Mouse (Mus musculus) B cell, adult (primary cell): ENCODE results near the gene Gm17949. TPM values are rescaled to one million over a fixed set of nuclear protein-coding genes. Genes with fewer than 3 reads are reported as not detected.

Experiments
- total RNA-seq: library from RNA; stranded (reverse); gene quantifications from 4 replicates; pipeline ENCODE4 v1.2.4, GENCODE M21; 2023; ENCODE audit not compliant: inconsistent age

Gm17949 gene
- 0.48 TPM in 1 of 4 replicates, not detected in the others for total RNA-seq

DNA sequence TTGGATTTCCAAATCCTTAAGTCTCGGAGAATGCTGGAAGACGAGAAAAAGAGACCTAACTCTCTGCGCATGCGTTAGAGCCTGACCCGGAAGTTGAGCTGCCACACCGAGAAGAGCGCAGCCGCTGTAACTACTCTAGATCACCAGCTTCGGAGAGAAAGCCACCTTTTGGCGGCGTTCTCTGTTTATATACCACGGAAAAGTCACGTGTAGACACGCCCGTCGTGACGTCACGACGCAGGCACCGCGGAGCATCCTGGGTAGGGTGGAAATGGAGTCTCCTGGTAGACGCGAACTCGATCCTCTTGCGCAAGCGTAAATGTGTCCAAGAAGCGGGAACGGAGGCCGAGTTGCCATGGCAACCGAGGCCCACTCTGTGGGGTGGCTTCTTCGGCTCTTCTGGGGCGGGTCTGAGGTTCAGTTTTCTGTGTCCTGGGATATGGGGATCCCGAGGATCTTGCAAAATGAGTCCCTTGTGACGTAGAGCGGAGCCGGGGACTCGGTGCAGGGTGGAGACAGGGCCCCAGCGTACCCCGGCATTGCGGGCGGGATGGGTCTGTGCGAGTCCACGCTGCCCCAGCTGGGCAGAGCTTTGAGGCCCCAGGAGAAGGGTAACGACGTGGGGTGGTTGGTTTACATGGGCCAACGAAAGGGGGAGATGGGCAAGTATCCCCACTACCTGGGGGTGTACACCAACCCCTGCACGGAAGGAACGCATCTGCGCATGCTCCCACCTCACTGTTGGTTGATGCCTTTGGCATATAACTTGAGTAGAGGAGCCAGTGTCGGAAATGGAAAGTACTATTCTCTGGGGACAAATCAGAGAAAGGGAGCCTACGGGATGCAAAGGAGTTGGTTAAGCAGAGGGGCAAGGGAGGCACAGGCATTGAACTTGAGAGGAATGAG, at the start of gene Gm17949, which contains the start of gene Gtf2f1:
Gene Gm17949 (plus strand): TSS at position 234 of the 906 bp plus-strand sequence.
Gene Gtf2f1 (minus strand): TSS at position 53 of the 906 bp plus-strand sequence.

DNA sequence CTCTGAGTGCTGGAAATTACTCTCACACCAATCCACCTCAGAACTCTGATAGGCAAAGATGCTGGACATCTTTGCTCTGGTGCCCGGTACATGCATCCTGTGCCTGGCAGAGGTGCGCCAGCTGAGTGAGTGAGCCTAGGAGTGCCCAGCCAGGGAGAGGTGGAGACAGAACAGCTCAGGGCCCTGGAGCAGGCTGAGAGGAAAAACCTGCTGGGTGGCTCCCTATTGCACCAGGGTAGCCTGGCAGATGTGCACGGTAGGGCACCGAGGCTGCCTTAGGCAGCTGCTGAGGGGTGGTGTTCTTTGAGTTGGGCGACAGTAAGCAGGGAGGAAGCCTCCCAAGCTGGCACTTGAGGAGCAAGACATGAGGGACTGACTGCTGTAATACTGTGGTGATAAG, 29.3 kb upstream of the Gm17949 start, which contains the start of gene Acer1:
Gene Acer1 (minus strand): TSS at position 114 of the 400 bp plus-strand sequence.

DNA sequence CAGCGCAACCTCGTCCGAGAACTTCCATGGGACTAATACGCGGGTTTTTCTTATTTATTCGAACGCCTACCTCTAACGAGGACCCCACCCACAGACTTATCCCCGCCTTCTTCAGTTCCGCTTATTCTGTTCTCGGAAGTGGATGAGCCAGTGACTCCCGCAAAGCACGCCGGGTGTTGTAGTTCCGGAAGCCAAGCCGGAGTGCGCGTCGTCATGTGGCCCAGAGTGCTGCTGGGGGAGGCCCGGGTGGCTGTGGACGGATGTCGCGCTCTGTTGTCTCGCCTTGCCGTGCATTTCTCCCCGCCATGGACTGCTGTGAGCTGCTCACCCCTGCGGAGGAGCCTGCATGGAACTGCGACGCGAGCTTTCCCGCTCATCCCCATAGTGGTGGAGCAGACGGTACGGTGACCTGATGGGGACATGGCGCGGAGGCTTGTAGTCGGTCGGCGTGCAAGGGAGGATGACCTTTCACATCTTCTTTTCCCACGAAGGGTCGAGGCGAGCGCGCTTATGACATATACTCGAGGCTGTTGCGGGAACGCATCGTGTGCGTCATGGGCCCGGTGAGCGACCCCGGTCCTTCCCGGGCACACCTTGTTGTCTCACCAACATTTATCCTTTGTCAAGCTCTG, 21.0 kb upstream of the Gm17949 start, which contains the start of gene Clpp:
Gene Clpp (plus strand): TSS at position 191 of the 632 bp plus-strand sequence.

DNA sequence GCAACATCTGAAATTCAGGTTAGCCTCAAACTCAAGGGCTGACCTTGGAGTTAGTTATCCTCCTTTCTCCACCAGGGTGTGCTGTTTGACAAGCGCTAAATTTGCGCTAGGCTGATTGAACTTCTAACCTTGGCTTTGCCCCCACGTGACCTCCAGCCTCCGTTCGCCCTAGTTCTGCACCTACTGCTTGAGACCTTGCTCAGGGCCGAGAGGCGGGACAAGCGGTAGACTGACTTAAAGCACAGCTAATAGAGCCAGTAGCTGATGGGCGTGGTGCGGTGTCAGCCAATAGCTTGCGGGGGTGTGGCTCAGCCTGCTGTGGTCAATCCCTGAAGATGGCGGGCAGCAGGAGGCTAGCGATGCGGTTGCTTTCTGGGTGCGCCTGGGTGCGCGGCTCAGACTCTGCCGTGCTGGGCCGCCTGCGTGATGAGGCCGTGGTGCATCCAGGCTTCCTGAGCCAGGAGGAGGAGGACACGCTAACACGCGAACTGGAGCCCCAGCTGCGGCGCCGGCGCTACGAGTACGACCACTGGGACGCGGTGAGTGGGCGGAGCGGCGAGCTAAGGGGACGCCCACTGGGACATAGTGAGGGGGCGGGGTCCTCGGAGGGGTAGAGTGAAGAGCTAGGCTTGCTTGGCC, 14.1 kb upstream of the Gm17949 start, which contains the start of gene Alkbh7:
Gene Alkbh7 (plus strand): TSS at position 311 of the 639 bp plus-strand sequence.

DNA sequence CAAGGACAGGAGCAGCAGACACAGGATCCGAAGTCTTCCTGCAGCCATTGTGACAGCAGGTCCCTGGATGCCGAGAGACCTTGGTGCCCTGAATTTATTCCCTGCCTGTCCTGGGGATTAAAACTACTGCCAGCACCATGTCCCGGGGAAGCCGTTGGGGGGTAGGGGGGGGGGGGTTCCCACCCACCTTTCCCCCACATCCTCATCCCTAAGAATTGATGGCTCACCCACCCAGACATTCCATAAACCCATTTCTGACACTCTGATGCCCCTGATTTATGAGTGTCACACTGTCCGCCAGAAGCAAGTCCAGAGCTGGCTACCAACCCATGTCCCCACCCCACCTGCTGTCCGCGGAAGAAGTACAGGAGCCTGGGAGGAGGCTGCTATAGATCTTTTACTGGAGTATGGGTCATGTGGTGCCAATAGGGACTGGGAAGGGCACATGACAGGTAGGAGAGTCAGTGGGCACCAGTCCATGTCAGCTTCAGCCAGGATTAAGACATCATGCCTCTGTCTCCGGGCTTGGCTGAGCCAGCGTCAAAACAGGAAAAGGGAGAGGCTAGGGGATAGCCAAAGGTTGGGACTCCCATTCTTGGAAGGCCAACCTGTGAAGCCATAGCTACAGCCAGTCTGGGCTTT, 11.2 kb upstream of the Gm17949 start, which contains the start of gene Pspn:
Gene Pspn (minus strand): TSS at position 51 of the 642 bp plus-strand sequence.

DNA sequence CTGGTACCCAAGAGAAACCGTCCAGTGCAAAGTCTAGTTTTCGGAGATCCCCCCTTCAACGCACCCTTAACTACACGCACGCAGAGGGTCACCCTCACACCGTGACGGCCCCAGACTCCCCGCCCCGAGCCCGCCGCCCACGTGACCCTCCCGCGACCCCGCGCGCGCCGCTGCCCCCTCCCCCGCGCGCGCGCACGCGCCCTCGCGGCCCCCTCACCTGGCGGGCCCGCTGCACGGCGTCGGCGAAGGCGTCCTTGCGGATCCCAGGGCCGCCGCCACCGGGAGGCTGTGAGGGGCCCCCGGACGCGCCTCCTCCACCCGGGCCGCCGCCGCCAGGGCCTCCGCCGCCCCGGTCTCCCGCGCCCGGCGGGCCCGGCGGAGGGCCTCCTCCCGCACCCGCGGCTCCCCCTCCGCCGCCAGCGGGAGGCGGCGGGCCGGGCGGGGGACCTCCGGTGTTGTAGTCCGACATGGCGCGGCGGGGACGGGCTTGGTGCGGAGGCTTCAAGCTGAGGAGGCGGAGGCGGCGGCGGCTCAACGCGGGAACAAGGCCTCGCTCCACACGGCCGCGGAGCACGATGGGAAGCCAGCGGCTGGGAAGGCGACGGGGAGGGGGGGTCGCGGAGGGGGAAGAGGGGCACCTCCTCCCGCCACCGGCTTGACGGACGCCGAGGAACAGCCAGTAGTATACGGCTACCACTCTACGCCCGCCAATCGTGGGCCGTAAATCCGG, 19.8 kb downstream of the Gm17949 start, which contains the start of gene Khsrp:
Gene Khsrp (minus strand): TSS at position 592 of the 730 bp plus-strand sequence.

DNA sequence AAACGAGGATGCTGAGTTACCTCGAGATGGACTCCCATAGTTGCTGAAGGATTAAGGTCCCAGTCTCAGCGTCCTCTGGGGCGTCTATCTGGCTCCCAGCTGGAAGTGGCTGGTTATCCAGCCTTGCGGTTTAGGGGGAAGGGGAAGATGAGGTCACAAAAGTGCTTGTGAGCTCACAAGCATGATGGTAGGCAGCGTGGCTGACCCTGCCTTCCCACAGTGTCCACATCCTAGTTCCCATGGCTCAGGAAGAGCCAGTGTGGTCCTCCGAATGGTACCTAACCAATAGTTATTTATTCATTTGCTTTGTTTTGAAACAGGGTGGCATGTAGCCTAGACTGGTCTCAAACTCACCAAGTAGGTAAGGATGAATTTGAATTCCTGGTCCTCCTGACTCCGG, 30.3 kb downstream of the Gm17949 start, which contains the start of gene Slc25a41:
Gene Slc25a41 (minus strand): TSS at position 101 of the 400 bp plus-strand sequence.

DNA sequence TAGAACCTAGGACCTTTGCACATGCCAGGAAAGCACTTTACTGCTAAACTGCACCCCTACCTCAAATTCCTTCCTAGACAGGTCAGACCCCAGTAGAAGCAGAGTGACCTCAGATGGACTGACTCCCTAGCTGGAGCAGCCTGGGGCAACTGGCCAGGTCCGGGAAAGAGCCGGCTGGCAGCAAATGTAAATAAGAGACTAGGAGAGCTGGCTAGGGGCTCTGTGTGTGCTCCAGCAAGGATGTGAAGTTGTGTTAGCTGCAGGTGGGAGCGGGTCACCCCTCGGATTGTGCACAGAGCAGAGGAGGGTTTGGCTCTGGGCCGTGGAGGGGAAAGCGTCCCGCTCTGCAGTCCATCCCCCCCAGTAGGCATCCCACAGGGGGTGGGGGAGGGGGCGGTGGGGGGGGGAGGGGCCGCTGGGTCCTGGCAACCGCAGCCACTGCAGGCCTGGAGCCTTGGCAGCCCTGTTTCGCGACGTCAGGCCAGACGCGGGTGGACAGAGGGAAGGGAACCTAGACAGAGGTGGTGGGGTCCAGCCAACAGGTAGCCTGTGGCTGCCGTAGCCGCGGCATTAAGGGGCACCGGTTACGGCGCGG, 47.7 kb downstream of the Gm17949 start, which contains the start of gene Crb3:
Gene Crb3 (plus strand): TSS at position 215 of the 595 bp plus-strand sequence.

DNA sequence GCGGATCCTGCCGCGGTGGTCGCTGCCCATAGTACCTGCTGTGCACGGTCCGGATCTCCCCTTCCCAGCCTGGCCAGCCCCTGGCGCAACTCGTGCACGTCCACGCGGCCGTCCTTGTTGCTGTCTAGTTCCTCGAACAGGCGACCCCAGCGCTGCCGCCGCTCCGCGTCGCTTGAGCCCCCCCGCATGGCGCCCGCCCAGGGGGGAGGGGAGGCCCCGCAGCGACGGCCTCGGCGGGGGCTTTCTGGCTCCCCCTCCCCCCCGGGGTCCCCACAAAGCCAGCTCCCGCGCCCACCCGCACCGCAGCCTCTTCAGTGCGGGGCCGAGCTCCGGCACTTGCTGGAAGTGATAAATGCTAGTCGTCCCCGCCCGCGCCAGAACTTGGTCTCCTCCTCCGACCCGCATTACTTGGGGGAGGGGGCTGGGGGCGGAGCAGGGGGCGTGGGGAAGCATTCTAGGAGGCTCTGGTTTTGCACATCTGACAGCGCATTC, 48.3 kb downstream of the Gm17949 start, which contains the start of gene Slc25a23:
Gene Slc25a23 (minus strand): TSS at position 378 of the 492 bp plus-strand sequence.

Other genes starting within 250 kb of the Gm17949 start
- 76.9 to 84.0 TPM (median 81.5 TPM) in 4 replicates for gene Dus3l, start 246.7 kb upstream of the Gm17949 start, total RNA-seq
- gene Prr22, start 241.2 kb upstream of the Gm17949 start, total RNA-seq, result 0.35 to 1.5 TPM (median 1.3 TPM) in 4 replicates
- gene Rfx2, start 180.5 kb upstream of the Gm17949 start, total RNA-seq, result 11.4 to 13.3 TPM (median 11.9 TPM) in 4 replicates
- not detected in 4 replicates for gene Acsbg2, start 137.0 kb upstream of the Gm17949 start, total RNA-seq
- not detected in 4 replicates for gene 1700061G19Rik, start 136.0 kb upstream of the Gm17949 start, total RNA-seq
- 35.8 to 37.4 TPM (median 36.8 TPM) in 4 replicates for gene Mllt1, start 76.1 kb upstream of the Gm17949 start, total RNA-seq
- not detected in 4 replicates for gene Acer1, start 29.3 kb upstream of the Gm17949 start, total RNA-seq
- gene Clpp, start 21.2 kb upstream of the Gm17949 start, total RNA-seq, result 28.2 to 36.9 TPM (median 32.1 TPM) in 4 replicates
- gene Alkbh7, start 14.1 kb upstream of the Gm17949 start, total RNA-seq, result 11.9 to 19.9 TPM (median 17.6 TPM) in 4 replicates
- gene Pspn, start 11.5 kb upstream of the Gm17949 start, total RNA-seq, result 1.7 to 2.1 TPM in 2 of 4 replicates, not detected in the others
- 62.0 to 67.8 TPM (median 67.0 TPM) in 4 replicates for gene Gtf2f1, start 181 bp upstream of the Gm17949 start, total RNA-seq
- gene Khsrp, start 20.1 kb downstream of the Gm17949 start, total RNA-seq, result 135 to 137 TPM (median 137 TPM) in 4 replicates
- not detected in 4 replicates for gene Slc25a41, start 30.2 kb downstream of the Gm17949 start, total RNA-seq
- gene Crb3, start 47.6 kb downstream of the Gm17949 start, total RNA-seq, result 12.1 to 17.9 TPM (median 15.4 TPM) in 4 replicates
- 15.2 to 25.1 TPM (median 18.8 TPM) in 4 replicates for gene Slc25a23, start 48.4 kb downstream of the Gm17949 start, total RNA-seq
- 148 to 162 TPM (median 151 TPM) in 4 replicates for gene Dennd1c, start 67.0 kb downstream of the Gm17949 start, total RNA-seq
- gene Tubb4a, start 76.3 kb downstream of the Gm17949 start, total RNA-seq, result 0.22 to 0.36 TPM (median 0.24 TPM) in 3 of 4 replicates, not detected in the other
- gene Tnfsf9, start 93.9 kb downstream of the Gm17949 start, total RNA-seq, result 0.93 to 1.2 TPM in 2 of 4 replicates, not detected in the others
- gene Cd70, start 138.3 kb downstream of the Gm17949 start, total RNA-seq, result not detected in 4 replicates
- gene Tnfsf14, start 182.7 kb downstream of the Gm17949 start, total RNA-seq, result 0.36 TPM in 1 of 4 replicates, not detected in the others
- 1.1 to 5.8 TPM (median 4.2 TPM) in 4 replicates for gene C3, start 216.7 kb downstream of the Gm17949 start, total RNA-seq
- 54.2 to 60.2 TPM (median 57.3 TPM) in 4 replicates for gene Gpr108, start 237.0 kb downstream of the Gm17949 start, total RNA-seq
- 8.7 to 10.7 TPM (median 9.5 TPM) in 4 replicates for gene Trip10, start 238.0 kb downstream of the Gm17949 start, total RNA-seq